Mouse (Mus musculus) c-Kit-positive CD71-negative TER-119-negative erythroid progenitor cells, embryonic 14.5 days (primary cell): ENCODE measurements around the gene Kifc3.

Source experiments
- DNase-seq: peaks from one replicate; pipeline ENCODE4 v3.0.0-alpha.2; 2013; ENCODE audit warnings: low read depth

Gene Kifc3

GRCm38 (mm10) chr8:95075504-95075903 lies 127.1 kb downstream of the Kifc3 start:
- DNase-seq = no peak

- DNase-seq = no peak
These were observed 135.0 kb downstream of the Kifc3 start for GRCm38 (mm10) chr8:95067582-95067981.

GRCm38 (mm10) chr8:95064531-95064930 lies 138.1 kb downstream of the Kifc3 start:
- DNase-seq = no peak

GRCm38 (mm10) chr8:95059812-95060533 lies 142.6 kb downstream of the Kifc3 start:
- DNase-seq = no peak

GRCm38 (mm10) chr8:95058661-95059060 lies 144.0 kb downstream of the Kifc3 start:
- DNase-seq = no peak

- DNase-seq = no peak
These were observed 146.2 kb downstream of the Kifc3 start for GRCm38 (mm10) chr8:95056414-95056813.

- no peak for DNase-seq
These were observed 147.6 kb downstream of the Kifc3 start, which contains the start of gene Drc7 for GRCm38 (mm10) chr8:95054927-95055510. Gene Drc7, plus strand, starts transcription at chr8:95055103.

- no peak for DNase-seq
These were observed 148.2 kb downstream of the Kifc3 start for GRCm38 (mm10) chr8:95054438-95054837.
